Mouse (Mus musculus): ENCODE measurements around the gene Hist1h3b.

The Hist1h3b gene

DNA sequence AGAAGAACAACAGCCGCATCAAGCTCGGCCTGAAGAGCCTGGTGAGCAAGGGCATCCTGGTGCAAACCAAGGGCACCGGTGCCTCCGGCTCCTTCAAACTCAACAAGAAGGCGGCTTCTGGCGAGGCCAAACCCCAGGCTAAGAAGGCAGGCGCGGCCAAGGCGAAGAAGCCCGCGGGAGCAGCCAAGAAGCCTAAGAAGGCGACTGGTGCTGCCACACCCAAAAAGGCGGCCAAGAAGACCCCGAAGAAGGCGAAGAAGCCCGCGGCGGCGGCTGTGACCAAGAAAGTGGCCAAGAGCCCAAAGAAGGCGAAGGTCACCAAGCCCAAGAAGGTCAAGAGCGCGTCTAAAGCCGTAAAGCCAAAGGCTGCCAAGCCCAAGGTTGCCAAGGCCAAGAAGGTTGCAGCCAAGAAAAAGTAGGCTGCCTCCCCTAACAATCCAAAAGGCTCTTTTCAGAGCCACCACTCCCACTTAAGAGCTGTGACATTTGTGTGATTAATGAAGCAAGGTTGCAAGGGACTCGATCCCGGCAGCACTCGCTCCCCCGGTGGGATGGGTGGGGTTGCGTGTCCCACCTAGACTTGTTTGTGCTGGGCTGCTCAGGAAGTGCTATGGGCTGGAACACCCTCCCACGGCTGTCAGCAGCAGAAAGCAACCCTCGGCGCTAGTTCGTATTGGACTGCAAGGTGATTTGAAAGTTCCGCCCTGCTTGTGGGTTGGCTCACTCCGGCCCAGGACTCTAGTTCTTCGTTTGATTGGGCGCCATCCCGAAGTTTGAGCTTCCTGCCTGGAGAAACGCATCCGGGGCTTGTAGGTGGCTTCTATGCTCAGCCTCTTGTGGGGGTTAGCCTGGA lies 12.8 kb upstream of the Hist1h3b start:
- DNase-seq = peak; percentile 93

DNA sequence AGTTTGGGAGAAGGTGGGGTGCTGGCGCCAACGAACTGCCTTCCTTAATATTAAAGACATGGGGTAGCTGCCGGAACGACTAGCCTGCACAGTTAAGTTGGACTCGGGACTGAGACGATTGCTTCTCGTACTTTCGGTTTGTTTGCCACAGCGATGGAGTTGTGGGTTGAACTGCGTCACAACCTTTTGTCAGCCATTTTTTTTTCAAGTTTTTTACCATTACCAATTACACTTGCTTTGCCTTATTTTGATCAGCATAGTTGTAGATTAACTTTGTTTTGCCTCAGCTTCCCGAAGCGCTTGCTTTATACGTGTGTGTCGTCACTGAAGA lies 12.2 kb upstream of the Hist1h3b start:
- DNase-seq = no peak

DNA sequence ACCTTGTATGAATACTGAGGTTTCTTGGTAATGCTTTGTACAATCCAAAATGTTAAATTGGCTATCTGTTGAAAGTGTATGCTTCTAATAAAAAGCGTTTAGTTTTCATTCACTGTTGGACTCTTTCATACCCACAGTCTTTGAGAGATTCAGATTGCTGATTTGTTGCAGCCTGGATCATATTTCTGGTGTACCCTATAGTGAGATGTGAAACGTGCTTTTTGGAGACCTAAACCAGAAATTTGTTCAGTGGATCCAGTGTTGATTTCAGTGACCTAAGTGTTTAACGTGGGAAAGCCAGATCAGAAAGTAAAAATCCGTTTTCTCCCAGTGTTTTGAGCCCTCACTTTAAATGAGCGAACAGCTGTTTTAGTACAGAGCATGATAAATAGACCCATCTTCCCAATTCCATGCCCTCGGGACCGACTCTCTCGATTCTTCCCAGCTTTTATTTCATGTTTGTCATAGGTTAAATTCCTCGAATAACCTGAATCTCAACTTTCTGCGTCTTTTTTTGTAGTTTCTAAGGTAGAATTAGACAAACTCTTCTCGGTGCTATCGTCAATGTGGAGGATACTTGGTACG lies 11.7 kb upstream of the Hist1h3b start:
- peak; percentile 42 for DNase-seq

DNA sequence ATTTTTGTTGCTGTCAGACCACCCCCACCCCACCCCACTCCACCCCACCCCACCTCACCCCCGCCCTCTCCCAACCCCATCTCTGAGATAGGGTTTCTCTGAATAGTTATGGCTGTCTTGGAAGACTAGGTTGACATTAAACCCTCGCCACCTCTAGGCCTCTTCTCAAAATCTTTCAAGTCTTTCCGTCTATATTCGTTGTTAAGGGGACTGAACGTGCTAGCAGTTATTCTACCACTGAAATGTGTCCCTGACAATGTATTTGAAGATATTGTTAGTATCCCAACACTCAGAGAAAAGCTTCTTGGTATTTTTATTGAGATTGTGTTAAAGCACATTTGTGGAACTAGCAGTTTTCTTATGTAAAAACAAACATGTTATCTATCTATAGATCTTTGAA lies 11.2 kb upstream of the Hist1h3b start:
- no peak for DNase-seq

DNA sequence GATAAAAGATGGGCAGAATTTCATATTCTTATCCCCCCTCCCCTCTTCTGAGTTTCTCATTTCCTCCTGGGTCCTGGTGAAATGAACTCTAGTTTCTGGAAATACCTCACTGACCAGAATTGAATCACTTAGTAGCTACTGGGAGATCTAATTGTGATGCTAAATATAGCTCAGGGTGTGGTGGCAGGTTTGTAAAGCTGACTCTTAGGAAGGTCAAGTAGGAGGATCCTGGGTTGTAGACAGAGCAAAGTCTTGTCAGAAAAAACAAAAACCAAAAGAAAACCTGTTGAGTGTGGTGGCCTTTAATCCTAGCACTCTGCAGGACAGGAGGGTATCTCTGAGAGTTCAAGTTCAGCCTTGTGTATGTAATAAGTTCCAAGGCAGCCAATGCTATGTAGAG lies 10.1 kb upstream of the Hist1h3b start:
- DNase-seq = no peak

DNA sequence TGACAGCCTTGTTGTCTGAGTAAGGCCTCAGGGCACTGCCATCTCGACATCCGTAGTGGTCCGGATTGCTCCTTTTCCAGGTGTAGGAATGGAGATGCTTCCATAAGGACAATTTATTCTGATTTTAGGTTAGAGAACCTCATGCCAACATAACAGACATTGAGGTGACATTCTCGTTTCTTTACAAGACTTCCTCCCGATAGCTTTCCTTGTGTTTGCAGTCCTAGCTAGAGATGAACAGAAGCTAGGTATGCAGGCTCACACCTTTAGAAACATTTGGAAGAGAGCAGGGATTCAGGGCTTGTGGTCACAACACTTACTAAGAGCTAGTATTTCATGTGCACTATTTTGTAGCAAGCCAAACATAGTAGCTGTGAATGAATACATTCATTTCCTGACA lies 8.9 kb upstream of the Hist1h3b start:
- DNase-seq = no peak

DNA sequence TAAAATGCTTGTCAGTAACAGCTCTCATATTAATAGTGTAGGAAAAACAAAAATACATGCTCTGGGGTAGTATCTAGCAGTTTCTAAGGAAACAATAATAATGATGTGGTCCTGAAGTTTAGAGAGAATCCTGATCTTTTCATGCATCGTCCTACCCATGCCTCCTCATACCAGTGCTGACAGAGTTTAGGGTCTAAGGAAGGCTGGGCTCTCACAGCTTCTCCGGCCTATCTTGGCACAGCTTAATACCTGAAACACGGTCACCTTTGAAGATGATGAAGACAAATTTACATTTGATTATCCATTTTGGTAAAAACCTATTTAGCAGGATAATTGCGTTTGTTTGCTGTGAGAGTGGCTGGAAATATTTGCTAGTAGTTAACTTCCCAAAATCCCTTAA lies 8.1 kb upstream of the Hist1h3b start:
- DNase-seq = peak; percentile 37

DNA sequence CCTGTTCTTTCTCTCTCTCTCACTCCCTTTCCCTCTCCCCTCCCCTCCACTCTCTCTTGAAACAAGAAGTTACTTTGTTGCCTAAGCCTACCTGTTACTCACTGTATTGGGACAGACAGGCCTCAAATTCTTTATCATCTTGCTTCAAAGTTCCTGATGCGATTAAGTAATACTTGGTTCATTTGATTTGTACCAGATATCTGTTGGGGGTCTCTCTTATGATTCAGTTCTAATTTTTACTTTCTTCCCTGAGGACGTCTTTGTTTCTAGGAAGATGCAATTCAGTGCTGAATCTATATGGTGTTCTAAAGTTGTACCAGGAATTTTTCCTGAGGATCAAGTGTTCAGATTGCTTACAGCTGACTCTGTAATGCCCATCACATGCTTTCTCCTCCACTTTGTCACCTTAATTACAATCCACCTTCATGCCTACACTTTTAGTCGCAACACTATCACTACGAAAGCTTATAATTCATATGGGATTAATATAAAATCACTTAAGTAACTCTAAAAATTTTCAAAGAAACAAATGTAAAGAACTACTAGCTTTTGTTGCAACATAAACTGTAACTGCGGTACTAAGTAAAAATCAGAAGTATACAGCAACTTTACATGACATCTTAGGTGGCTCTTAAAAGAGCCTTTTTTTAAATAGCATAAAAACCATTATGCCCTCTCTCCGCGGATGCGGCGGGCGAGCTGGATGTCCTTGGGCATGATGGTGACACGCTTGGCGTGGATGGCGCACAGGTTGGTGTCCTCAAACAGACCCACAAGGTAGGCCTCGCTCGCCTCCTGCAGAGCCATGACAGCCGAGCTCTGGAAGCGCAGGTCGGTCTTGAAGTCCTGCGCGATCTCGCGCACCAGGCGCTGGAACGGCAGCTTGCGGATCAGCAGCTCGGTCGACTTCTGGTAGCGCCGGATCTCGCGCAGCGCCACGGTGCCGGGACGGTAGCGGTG lies 7.4 kb upstream of the Hist1h3b start:
- peak; percentile 47 for DNase-seq

DNA sequence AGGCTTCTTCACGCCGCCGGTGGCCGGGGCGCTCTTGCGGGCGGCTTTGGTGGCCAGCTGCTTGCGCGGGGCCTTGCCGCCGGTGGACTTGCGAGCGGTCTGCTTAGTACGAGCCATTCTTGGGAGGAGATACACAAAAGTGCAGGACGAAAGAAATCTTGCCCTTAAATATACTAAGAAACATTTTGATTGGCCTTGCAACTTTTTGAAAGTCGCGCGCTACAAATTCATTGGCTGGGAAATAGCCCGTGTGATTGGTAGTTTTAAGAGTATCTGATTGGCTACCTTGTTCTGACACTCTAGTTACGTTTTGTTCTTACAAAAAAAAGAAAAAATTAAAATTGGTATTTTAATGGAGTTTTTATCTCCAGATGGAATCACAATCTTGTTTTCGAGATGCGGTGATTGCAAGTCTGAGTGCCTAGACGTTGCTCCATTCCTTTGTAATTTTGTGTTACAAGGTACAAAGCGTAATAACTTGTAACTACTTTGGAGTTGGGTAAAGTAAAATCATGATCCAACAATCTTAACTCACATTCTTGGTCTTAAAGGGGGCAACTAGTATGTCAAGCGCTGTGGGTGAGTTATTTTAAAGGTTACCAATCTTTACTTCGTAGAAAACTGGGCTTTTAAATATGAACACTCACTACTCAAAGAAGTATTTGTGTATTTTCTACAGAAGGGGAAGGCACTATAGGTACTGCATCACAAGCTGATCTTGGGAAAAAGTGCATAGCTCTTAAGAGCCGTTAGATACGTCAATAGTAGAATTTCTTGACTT lies 6.5 kb upstream of the Hist1h3b start, which contains the start of gene Hist1h3c:
Gene Hist1h3c, minus strand, starts transcription at position 222 of the 781 bp plus-strand sequence.
- peak; percentile 93 for DNase-seq

DNA sequence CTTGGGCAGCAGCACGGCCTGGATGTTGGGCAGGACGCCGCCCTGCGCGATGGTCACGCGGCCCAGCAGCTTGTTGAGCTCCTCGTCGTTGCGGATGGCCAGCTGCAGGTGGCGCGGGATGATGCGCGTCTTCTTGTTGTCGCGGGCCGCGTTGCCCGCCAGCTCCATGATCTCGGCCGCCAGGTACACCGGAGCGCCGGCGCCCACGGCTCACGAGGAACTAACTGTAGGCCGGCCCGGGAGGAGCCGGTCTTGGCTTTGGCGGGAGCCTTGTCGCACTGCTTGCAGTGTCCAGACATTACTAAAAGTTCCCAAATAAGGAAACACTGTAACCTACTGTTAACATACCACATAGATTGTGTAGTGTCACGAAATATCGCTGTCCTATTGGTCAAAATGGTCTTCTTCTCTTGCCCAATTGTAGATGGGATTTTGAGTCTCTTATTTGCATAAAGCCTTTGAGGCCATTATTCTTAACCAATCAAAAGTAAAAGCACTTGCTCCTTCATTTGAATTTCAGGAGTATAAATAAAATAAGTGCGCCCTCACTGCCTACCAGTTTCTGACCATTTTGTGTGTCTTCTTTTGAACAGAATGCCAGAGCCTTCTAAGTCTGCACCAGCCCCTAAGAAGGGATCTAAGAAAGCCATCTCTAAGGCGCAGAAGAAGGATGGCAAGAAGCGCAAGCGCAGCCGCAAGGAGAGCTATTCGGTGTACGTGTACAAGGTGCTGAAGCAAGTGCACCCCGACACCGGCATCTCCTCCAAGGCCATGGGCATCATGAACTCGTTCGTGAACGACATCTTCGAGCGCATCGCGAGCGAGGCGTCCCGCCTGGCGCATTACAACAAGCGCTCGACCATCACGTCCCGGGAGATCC lies 5.6 kb upstream of the Hist1h3b start, which contains the start of gene Hist1h2bb:
Gene Hist1h2bb, plus strand, starts transcription at position 534 of the 880 bp plus-strand sequence.
- DNase-seq = peak; percentile 92

DNA sequence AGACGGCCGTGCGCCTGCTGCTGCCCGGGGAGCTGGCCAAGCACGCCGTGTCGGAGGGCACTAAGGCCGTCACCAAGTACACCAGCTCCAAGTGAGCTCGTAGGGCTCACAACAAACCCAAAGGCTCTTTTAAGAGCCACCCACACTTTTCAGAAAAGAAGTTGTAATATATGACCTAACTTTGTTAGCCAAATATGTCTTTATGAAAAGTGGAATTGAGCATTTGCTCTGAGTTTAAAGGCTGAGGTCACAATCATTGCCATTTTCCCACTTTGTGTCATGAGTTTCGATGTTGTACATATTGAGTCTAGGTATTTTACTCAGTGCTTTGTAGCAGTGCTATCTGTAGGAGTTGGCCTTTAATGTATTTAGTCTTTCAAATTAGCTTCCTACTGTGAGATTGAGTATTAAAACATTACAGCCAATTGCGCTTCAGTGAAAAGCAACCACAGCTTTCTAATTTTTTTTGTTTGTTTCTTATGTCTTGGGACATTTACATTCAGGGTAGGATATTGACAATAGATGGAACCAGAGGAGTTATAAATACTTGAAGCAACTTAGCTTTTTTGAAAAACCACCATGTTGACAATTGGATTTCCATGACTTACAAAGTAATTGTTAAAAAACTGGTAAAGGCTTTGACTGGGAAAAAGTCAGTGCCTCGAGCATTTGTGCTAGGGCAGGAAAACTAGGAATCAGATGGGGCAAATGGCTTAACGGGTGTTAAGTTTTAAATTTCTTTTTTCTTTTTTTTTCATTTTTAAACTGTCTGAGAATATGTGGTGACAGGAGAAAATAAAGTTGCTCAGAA lies 4.8 kb upstream of the Hist1h3b start:
- peak; percentile 60 for DNase-seq

DNA sequence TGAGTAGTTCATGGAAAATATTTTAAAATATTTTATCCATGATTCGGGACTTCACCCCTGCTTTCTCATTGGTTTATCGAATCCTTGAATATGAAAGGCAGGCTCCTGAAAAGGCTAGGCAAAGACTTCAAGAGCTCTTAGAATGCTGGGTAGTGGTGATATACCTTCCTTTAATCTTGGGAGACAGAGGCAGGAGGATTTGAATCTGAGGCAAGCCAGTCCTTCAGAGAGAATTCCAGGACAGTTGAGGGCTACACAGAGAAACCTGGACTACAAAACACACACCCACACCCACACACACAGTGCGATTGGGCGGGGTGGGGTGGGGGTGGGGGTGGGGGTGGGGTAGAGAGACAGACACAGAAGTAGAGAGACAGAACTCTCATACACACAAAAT lies 4.2 kb upstream of the Hist1h3b start:
- peak; percentile 58 for DNase-seq

DNA sequence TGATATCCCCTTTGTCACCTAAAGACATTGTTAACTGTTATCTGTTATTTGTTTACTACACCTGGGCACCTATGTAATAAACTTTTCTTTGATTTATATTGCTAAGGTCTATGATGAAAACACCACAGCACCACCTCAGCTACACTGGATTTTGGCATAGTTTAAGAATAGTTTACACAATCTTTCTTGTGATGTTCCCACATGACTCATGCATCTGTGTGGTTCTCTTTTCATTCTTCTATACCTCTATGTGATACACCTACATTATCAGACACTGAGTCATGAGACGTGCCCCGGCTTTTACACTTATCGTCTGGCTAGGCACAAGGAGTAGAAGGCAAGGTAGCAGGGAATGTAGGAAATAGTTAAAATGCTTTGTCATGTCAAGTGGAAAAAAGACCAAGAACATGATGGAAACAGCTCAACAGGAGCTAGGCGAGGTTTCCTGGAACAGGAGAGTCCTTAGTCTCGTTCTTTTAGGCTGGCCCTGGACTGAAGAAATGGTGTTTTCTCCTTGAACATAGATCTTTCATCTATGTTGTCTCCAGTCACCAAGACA lies 2.4 kb upstream of the Hist1h3b start:
- no peak for DNase-seq

DNA sequence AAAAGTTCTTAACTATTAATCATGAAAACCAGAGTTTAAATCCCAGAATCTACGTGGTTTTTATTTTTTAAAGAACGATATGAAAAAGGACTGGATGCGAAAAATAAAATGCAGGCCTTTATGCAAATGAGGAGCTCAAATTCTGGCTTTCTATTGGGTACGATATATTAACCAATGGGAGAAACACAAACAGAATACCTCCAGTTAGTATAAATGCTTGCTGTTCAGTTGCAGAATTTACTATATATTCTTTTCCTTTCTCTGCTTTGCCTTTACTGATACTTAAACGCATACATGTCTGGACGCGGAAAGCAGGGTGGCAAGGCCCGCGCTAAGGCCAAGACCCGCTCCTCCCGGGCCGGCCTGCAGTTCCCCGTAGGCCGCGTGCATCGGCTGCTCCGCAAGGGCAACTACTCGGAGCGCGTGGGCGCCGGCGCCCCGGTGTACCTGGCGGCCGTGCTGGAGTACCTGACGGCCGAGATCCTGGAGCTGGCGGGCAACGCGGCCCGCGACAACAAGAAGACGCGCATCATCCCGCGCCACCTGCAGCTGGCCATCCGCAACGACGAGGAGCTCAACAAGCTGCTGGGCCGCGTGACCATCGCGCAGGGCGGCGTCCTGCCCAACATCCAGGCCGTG lies 1.1 kb upstream of the Hist1h3b start, which contains the start of gene Hist1h2ab:
Gene Hist1h2ab, plus strand, starts transcription at position 288 of the 639 bp plus-strand sequence.
- DNase-seq = peak; percentile 88

DNA sequence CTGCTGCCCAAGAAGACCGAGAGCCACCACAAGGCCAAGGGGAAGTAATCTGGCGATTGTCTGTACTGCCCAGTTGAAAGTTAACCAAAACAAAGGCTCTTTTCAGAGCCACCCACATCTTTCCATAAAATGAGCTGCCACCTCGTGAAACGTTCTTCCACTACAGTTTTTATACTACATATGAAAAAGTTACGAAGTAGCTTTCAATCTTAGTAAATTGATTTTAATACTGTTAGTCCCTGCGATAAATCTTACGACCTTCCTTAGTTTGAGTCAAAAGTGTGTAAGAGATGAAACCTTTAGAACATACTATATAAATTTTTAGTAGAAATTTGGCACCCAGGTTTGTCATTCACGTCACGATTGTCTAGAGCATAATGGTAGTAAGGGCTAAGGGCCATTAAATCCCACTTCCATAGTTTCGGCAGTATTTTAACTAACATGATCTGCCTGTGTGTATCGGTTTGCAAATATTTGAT lies 550 bp upstream of the Hist1h3b start:
- DNase-seq = peak; percentile 58

DNA sequence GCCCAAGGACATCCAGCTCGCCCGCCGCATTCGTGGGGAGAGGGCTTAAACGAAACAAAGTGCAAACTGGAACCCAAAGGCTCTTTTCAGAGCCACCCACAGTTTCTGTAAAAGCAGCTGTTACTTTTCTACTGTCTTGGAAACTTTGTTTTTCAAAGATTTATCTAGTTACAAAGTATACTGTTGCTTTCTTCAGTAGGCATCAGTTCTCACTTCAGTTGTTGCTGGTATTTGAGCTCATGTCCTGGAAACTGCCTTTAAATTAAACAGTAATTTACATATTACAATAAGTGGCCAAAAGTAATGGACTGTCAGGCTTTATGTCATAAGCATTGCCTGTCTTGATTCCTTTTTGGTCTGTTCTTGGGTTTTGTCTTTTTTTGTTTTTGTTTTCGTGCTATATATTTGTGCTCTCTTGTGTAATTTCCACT lies 690 bp downstream of the Hist1h3b start:
- peak; percentile 37 for DNase-seq

DNA sequence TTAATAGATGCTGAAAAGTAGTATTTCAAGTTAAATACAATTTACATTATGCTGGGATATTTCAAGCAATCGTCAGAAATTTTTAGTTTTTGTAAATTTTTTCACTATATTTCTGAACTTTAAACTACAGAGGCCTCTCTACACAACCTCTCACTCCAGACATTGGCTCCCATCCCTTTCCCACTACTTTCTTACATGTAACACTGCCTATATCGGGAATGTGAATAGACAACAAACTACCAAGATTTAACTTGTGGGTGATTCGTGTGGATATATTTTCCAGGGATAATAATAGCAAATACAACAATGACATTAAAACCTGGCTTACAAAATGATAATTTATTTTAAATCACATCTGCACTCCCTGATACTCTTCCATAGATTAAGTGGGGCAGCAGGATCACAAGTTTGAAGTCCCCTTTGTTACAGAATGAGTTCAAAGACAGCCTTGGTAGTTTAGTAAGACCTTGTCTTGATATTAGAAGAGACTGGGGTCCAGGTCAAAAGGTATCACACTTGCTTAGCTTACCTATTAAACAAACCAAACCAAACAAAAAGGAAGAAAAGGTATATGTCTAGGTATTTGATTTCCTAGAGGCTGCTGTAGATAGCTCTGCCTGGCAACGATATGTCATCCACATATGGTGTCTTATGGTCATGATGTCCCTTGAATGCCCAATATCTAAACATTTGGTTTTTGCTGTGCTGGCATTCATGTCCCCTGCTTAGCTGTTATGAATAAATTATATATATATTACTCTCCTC lies 1.4 kb downstream of the Hist1h3b start:
- no peak for DNase-seq

DNA sequence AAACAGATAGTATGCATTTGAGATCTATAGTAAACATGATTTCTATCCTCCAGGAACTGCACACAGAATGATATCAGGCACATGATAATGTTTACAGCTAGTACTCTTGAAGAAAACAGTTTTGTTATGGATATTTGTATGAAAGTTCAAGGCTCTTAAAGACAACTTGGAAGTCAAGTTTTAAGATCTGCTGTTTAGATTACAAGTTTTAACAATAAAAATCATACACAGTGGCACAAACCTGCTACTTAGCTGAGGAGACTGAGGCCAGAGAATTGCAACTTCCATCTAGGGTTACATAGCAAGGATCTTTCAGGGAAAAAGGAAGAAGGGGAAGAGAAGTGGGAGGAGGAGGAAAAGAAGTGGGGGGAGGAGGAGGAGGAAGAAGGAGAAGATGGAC lies 2.9 kb downstream of the Hist1h3b start:
- no peak for DNase-seq

DNA sequence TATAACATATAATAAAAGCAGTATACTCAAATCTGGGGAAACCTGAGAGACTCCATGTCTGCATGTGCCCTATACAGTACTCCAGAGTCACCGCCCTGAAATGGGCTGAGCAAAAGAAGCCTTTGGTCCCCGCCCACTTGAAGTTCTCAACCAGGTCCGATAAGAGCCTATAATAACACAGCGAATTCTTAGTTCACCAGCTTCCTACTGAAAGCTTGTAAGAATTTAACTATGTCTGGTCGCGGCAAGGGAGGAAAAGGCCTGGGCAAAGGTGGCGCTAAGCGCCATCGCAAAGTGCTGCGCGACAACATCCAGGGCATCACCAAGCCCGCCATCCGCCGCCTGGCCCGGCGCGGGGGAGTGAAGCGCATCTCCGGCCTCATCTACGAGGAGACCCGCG lies 4.7 kb downstream of the Hist1h3b start, which contains the start of gene Hist1h4b:
Gene Hist1h4b, plus strand, starts transcription at position 224 of the 400 bp plus-strand sequence.
- DNase-seq = peak; percentile 96

Measured in embryo, embryonic 11 days (tissue).